Mouse (Mus musculus) heart, embryonic 15.5 days (tissue): ENCODE data around the gene Cd93. TPM values are rescaled to one million over a fixed set of nuclear protein-coding genes. Genes with fewer than 3 reads are reported as not detected.

Source experiments
- ATAC-seq: fragments of 200-750 bp; cut with Nextera tagmentation; replicated peaks from 2 replicates; pipeline ENCODE4 v1.8.0; 2017; ENCODE audit warnings: low read depth, moderate TSS enrichment; ENCODE audit not compliant: insufficient number of reproducible peaks, insufficient read depth, low FRiP score
- H3K27ac ChIP-seq: fragments of 300-500 bp; sonication (generic); 2 replicates; pipeline ENCODE4 v1.5.1; 2015; ENCODE audit warnings: mild to moderate bottlenecking, inconsistent platforms
- H3K27me3 ChIP-seq: fragments of 300-500 bp; sonication (generic); 2 replicates; pipeline ENCODE4 v1.6.1; 2015; ENCODE audit warnings: inconsistent platforms
- H3K36me3 ChIP-seq: fragments of 300-500 bp; sonication (generic); 2 replicates; pipeline ENCODE4 v1.6.1; 2015; ENCODE audit warnings: mild to moderate bottlenecking, inconsistent platforms
- H3K4me1 ChIP-seq: fragments of 300-500 bp; sonication (generic); replicated peaks from 2 replicates; pipeline ENCODE4 v1.6.1; 2015; ENCODE audit warnings: inconsistent platforms
- H3K4me2 ChIP-seq: fragments of 300-500 bp; sonication (generic); 2 replicates; pipeline ENCODE4 v1.6.1; 2015; ENCODE audit warnings: inconsistent platforms, mild to moderate bottlenecking, moderate library complexity
- H3K4me3 ChIP-seq: fragments of 300-500 bp; sonication (generic); 2 replicates; pipeline ENCODE4 v1.5.1; 2015; ENCODE audit warnings: mild to moderate bottlenecking, inconsistent platforms
- H3K9ac ChIP-seq: fragments of 300-500 bp; sonication (generic); 2 replicates; pipeline ENCODE4 v1.6.1; 2015; ENCODE audit warnings: mild to moderate bottlenecking, inconsistent platforms
- H3K9me3 ChIP-seq: fragments of 300-500 bp; sonication (generic); replicated peaks from 2 replicates; pipeline ENCODE4 v1.6.1; 2016; ENCODE audit warnings: inconsistent platforms
- WGBS: fragments of 180-500 bp; shearing (Covaris S2); methylation state at CpG from one replicate; pipeline ENCODE4 v1.1.7; 2015; ENCODE audit warnings: mixed read lengths; 5-methylcytosine and 5-hydroxymethylcytosine counted together
- polyA plus RNA-seq: library from polyadenylated mRNA; unstranded; fragments of >200 nt; fragmentation: Nextera tagmentation; extraction: Ambion mirVana; gene quantifications from 2 replicates; pipeline ENCODE4 v1.2.1, GENCODE M21; 2015

Cd93 gene
- polyA plus RNA-seq, 1 experiment from 2014 or later: 25.7 TPM

GRCm38 (mm10) chr2:148421112-148421511, 22.3 kb downstream of the Cd93 start:
- Histone ChIP-seq H3K9ac (no peak overlapping the region), H3K4me2 (no peak overlapping the region), H3K9me3 (no peaks in the 10 kb centered on the region), H3K27me3 (no peaks in the 10 kb centered on the region), H3K4me1 (no peaks in the 10 kb centered on the region), H3K4me3 (no peak overlapping the region), H3K36me3 (no peaks in the 10 kb centered on the region), H3K27ac (no peak overlapping the region)
- no peak for ATAC-seq
- 23% methylated on average over 1 of the region's 1 CpGs for WGBS

- ATAC-seq: no peak
- H3K9me3 ChIP-seq: no peaks in the 10 kb centered on the region
- 68% methylated on average over 2 of the region's 2 CpGs for WGBS
- no peaks in the 10 kb centered on the region for H3K27me3 ChIP-seq
- H3K27ac ChIP-seq: no peak overlapping the region
- no peak overlapping the region for H3K4me2 ChIP-seq
- no peaks in the 10 kb centered on the region for H3K4me1 ChIP-seq
- H3K9ac ChIP-seq: no peak overlapping the region
- H3K36me3 ChIP-seq: no peaks in the 10 kb centered on the region
- H3K4me3 ChIP-seq: no peak overlapping the region
These were observed 23.6 kb downstream of the Cd93 start for GRCm38 (mm10) chr2:148419776-148420175.

GRCm38 (mm10) chr2:148419151-148419550, 24.2 kb downstream of the Cd93 start:
- no peaks in the 10 kb centered on the region for H3K36me3 ChIP-seq
- H3K27me3 ChIP-seq: no peaks in the 10 kb centered on the region
- no peak overlapping the region for H3K4me3 ChIP-seq
- no peaks in the 10 kb centered on the region for H3K4me1 ChIP-seq
- no peaks in the 10 kb centered on the region for H3K9me3 ChIP-seq
- 57% methylated on average over 3 of the region's 3 CpGs for WGBS
- ATAC-seq: no peak
- no peak overlapping the region for H3K4me2 ChIP-seq
- H3K9ac ChIP-seq: no peak overlapping the region
- no peak overlapping the region for H3K27ac ChIP-seq

GRCm38 (mm10) chr2:148409821-148410220, 33.5 kb downstream of the Cd93 start:
- no peak for ATAC-seq
- no peak overlapping the region for H3K4me3 ChIP-seq
- 78% methylated on average over 1 of the region's 1 CpGs for WGBS
- no peak overlapping the region for H3K9ac ChIP-seq
- no peak overlapping the region for H3K4me2 ChIP-seq
- no peaks in the 10 kb centered on the region for H3K36me3 ChIP-seq
- H3K27ac ChIP-seq: no peak overlapping the region
- H3K4me1 ChIP-seq: peaks cover 30% of the 10 kb centered on the region
- H3K9me3 ChIP-seq: no peaks in the 10 kb centered on the region
- H3K27me3 ChIP-seq: peaks cover 24% of the 10 kb centered on the region

GRCm38 (mm10) chr2:148409141-148409540, 34.2 kb downstream of the Cd93 start:
- peaks cover 30% of the 10 kb centered on the region for H3K4me1 ChIP-seq
- no peaks in the 10 kb centered on the region for H3K9me3 ChIP-seq
- no peaks in the 10 kb centered on the region for H3K36me3 ChIP-seq
- peak; percentile 56 for ATAC-seq
- no peak overlapping the region for H3K4me3 ChIP-seq
- no peak overlapping the region for H3K9ac ChIP-seq
- H3K27me3 ChIP-seq: peaks cover 24% of the 10 kb centered on the region
- H3K27ac ChIP-seq: peak overlapping the region; percentile 46; the same call in 1 of the 2 replicates
- WGBS: 21% methylated on average over 9 of the region's 9 CpGs
- H3K4me2 ChIP-seq: peak overlapping the region; percentile 77

GRCm38 (mm10) chr2:148408761-148409120, 34.6 kb downstream of the Cd93 start:
- Histone ChIP-seq H3K9me3 (no peaks in the 10 kb centered on the region), H3K4me1 (peaks cover 30% of the 10 kb centered on the region), H3K27me3 (peaks cover 24% of the 10 kb centered on the region), H3K27ac (peak overlapping the region; percentile 46), H3K9ac (no peak overlapping the region), H3K36me3 (no peaks in the 10 kb centered on the region), H3K4me2 (peak overlapping the region; percentile 77), H3K4me3 (peak overlapping the region; percentile 54)
- no peak for ATAC-seq
- WGBS: 11% methylated on average over 6 of the region's 6 CpGs

GRCm38 (mm10) chr2:148407870-148408760, 35.2 kb downstream of the Cd93 start, which contains the start of gene Thbd:
Gene Thbd, minus strand, starts transcription at chr2:148408188.
- Histone ChIP-seq H3K36me3 (no peaks in the 10 kb centered on the region), H3K27me3 (peaks cover 24% of the 10 kb centered on the region), H3K4me3 (peak within 1 kb of the TSS; percentile 54), H3K9me3 (no peaks in the 10 kb centered on the region), H3K4me1 (peaks cover 30% of the 10 kb centered on the region), H3K27ac (peak within 1 kb of the TSS; percentile 46), H3K9ac (peak within 1 kb of the TSS; percentile 57), H3K4me2 (peak within 1 kb of the TSS; percentile 77)
- 2% methylated on average over 35 of the region's 35 CpGs for WGBS
- peak; percentile 70 for ATAC-seq

- 5% methylated on average over 55 of the region's 55 CpGs for WGBS
- no peaks in the 10 kb centered on the region for H3K36me3 ChIP-seq
- no peaks in the 10 kb centered on the region for H3K9me3 ChIP-seq
- peaks cover 24% of the 10 kb centered on the region for H3K27me3 ChIP-seq
- peaks cover 30% of the 10 kb centered on the region for H3K4me1 ChIP-seq
- peak; percentile 47; the same call in 1 of the 2 replicates for ATAC-seq
- H3K4me2 ChIP-seq: peak overlapping the region; percentile 77
- H3K9ac ChIP-seq: peak overlapping the region; percentile 57
- H3K4me3 ChIP-seq: peak overlapping the region; percentile 54
- H3K27ac ChIP-seq: peak overlapping the region; percentile 46
These were observed 36.1 kb downstream of the Cd93 start for GRCm38 (mm10) chr2:148406971-148407869.

- 11% methylated on average over 34 of the region's 34 CpGs for WGBS
- no peaks in the 10 kb centered on the region for H3K36me3 ChIP-seq
- peak overlapping the region; percentile 57 for H3K9ac ChIP-seq
- H3K4me3 ChIP-seq: peak overlapping the region; percentile 54
- H3K27me3 ChIP-seq: peaks cover 24% of the 10 kb centered on the region
- H3K4me1 ChIP-seq: peaks cover 30% of the 10 kb centered on the region
- no peaks in the 10 kb centered on the region for H3K9me3 ChIP-seq
- peak overlapping the region; percentile 46; the same call in 1 of the 2 replicates for H3K27ac ChIP-seq
- H3K4me2 ChIP-seq: peak overlapping the region; percentile 77
- 0 out of 2 replicates have a peak, but pooled peaks have one; percentile 16 for ATAC-seq
These were observed 37.0 kb downstream of the Cd93 start for GRCm38 (mm10) chr2:148406160-148406970.

GRCm38 (mm10) chr2:148404906-148405305, 38.5 kb downstream of the Cd93 start:
- Histone ChIP-seq H3K9ac (no peak overlapping the region; the same call in 1 of the 2 replicates), H3K4me1 (peaks cover 30% of the 10 kb centered on the region), H3K4me2 (peak overlapping the region; percentile 77), H3K27me3 (peaks cover 24% of the 10 kb centered on the region), H3K4me3 (peak overlapping the region; percentile 24), H3K9me3 (no peaks in the 10 kb centered on the region), H3K36me3 (no peaks in the 10 kb centered on the region), H3K27ac (no peak overlapping the region)
- no peak for ATAC-seq
- WGBS: 64% methylated on average over 5 of the region's 5 CpGs
